Mouse (Mus musculus): ENCODE measurements around the gene Smtnl2. TPM values are rescaled to one million over a fixed set of nuclear protein-coding genes. Genes with fewer than 3 reads are reported as not detected.

Gene Smtnl2
- 5.4 and 45.0 TPM in 2 replicates for polyA plus RNA-seq (2012; rRNA removed; ENCODE audit: low replicate concordance)

GRCm38 (mm10) chr11:72411093-72411921 lies at the start of gene Smtnl2:
Gene Smtnl2, minus strand, starts transcription at chr11:72411713.

GRCm38 (mm10) chr11:72440965-72441664 lies 29.6 kb upstream of the Smtnl2 start, which contains the start of gene Mybbp1a:
Gene Mybbp1a, plus strand, starts transcription at chr11:72441355.

DNA sequence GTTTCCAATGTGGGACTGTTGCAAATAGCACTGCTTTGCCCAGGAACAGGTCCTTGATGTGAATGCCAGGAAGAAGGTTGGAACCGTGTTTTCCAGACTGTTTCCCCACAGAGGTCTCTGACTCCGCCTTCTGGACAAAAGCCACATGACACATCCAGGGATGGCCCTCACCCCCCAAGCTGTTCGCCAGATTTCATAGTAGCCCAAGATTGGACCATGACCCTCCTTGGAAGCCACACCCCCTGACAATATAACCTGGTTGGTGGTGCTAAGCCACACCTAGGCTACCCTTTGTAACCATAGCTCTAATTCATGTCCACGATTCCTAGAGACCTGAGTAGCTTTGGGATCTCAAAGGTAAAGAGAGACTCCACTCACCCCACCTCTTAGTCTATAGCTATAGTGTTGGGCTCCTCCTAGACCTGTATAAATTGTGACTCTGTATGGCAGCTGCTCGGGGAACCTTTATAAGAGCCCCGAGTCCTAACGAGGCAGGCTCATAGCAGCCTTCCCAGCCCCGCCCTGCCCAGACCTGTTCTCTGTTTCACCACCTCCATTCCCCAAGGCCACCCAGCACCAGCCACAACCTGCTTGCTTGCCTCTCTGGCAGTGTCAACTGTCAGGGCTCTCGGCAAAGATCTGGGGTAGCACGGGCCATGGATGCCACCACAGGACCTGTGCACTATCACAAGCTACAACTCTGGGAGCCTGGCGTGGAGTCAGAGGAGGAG lies 23.6 kb upstream of the Smtnl2 start, which contains the start of gene Ggt6:
Ggt6 (plus strand) TSS at position 564 of the 731 bp plus-strand sequence.

DNA sequence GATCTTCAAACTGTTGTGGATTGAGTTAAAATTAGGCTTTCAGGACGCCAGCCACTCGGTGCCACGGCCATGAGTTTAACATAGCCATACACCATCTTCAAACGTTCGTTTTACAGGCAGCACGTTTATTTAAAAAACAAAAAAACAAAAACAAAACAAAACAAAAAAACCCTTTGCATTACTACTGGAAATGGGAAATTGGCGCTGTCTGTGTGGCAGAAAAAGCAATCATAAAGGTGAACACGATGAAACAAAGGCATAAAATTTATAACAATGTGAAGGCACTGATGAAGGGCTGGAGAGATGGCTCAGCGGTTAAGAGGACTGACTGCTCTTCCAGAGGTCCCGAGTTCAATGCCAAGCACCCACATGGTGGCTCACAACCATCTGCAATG lies 49.2 kb downstream of the Smtnl2 start, which contains the start of gene Tekt1:
Tekt1 (minus strand) TSS at position 96 of the 395 bp plus-strand sequence.

Other genes starting within 250 kb of the Smtnl2 start
- gene Gm43951, start 204.9 kb downstream of the Smtnl2 start, polyA plus RNA-seq (2012; rRNA removed; ENCODE audit: low replicate concordance), result 0.11 and 0.17 TPM in 2 replicates
- 3.6 and 3.7 TPM in 2 replicates for gene 4933427D14Rik, start 204.3 kb downstream of the Smtnl2 start, polyA plus RNA-seq (2012; rRNA removed; ENCODE audit: low replicate concordance)
- gene Txndc17, start 204.2 kb downstream of the Smtnl2 start, polyA plus RNA-seq (2012; rRNA removed; ENCODE audit: low replicate concordance), result 32.5 and 49.9 TPM in 2 replicates
- gene Med31, start 196.1 kb downstream of the Smtnl2 start, polyA plus RNA-seq (2012; rRNA removed; ENCODE audit: low replicate concordance), result 3.1 and 5.3 TPM in 2 replicates
- gene Slc13a5, start 144.5 kb downstream of the Smtnl2 start, polyA plus RNA-seq (2012; rRNA removed; ENCODE audit: low replicate concordance), result not detected in 2 replicates
- 28.6 and 59.1 TPM in 2 replicates for gene Xaf1, start 110.1 kb downstream of the Smtnl2 start, polyA plus RNA-seq (2012; rRNA removed; ENCODE audit: low replicate concordance)
- 0.17 TPM in 2 replicates for gene Fbxo39, start 97.3 kb downstream of the Smtnl2 start, polyA plus RNA-seq (2012; rRNA removed; ENCODE audit: low replicate concordance)
- gene Tekt1, start 49.3 kb downstream of the Smtnl2 start, polyA plus RNA-seq (2012; rRNA removed; ENCODE audit: low replicate concordance), result 0.10 and 0.19 TPM in 2 replicates
- gene Ggt6, start 23.8 kb upstream of the Smtnl2 start, polyA plus RNA-seq (2012; rRNA removed; ENCODE audit: low replicate concordance), result 3.4 and 4.8 TPM in 2 replicates
- gene Mybbp1a, start 29.6 kb upstream of the Smtnl2 start, polyA plus RNA-seq (2012; rRNA removed; ENCODE audit: low replicate concordance), result 42.3 TPM in 2 replicates
- 65.4 and 71.9 TPM in 2 replicates for gene Spns2, start 78.2 kb upstream of the Smtnl2 start, polyA plus RNA-seq (2012; rRNA removed; ENCODE audit: low replicate concordance)
- gene Spns3, start 138.8 kb upstream of the Smtnl2 start, polyA plus RNA-seq (2012; rRNA removed; ENCODE audit: low replicate concordance), result 7.9 and 12.3 TPM in 2 replicates
- 9.6 and 11.3 TPM in 2 replicates for gene Ube2g1, start 195.6 kb upstream of the Smtnl2 start, polyA plus RNA-seq (2012; rRNA removed; ENCODE audit: low replicate concordance)